Mouse (Mus musculus) stomach, postnatal 0 days (tissue): ENCODE results near the gene Smarca2. TPM values are rescaled to one million over a fixed set of nuclear protein-coding genes. Genes with fewer than 3 reads are reported as not detected.

Experiments
- ATAC-seq: fragments of 200-750 bp; cut with Nextera tagmentation; 2 replicates; pipeline ENCODE4 v1.8.0; 2017; ENCODE audit not compliant: low FRiP score, low TSS enrichment
- DNase-seq: peaks from one replicate; pipeline ENCODE4 v3.0.0-alpha.2; 2016; ENCODE audit warnings: low spot score
- H3K27ac ChIP-seq: fragments of 300-500 bp; sonication (generic); replicated peaks from 2 replicates; pipeline ENCODE4 v1.5.1; 2014; ENCODE audit warnings: mild to moderate bottlenecking, control low read depth
- H3K27me3 ChIP-seq: fragments of 300-500 bp; sonication (generic); 2 replicates; pipeline ENCODE4 v1.6.1; 2014; ENCODE audit warnings: low read length; ENCODE audit not compliant: control insufficient read depth, insufficient read depth
- H3K36me3 ChIP-seq: fragments of 300-500 bp; sonication (generic); 2 replicates; pipeline ENCODE4 v1.6.1; 2014; ENCODE audit warnings: low read length, mixed read lengths; ENCODE audit not compliant: control insufficient read depth, insufficient read depth
- H3K4me1 ChIP-seq: fragments of 300-500 bp; sonication (generic); replicated peaks from 2 replicates; pipeline ENCODE4 v1.6.1; 2014; ENCODE audit warnings: antibody characterized with exemption; ENCODE audit not compliant: control insufficient read depth, insufficient read depth
- H3K4me2 ChIP-seq: fragments of 300-500 bp; sonication (generic); replicated peaks from 2 replicates; pipeline ENCODE4 v1.6.1; 2014; ENCODE audit warnings: low read depth, mild to moderate bottlenecking, control low read depth, moderate library complexity
- H3K4me3 ChIP-seq: fragments of 300-500 bp; sonication (generic); 2 replicates; pipeline ENCODE4 v1.5.1; 2014; ENCODE audit warnings: low read depth, low read length, control low read depth
- H3K9ac ChIP-seq: fragments of 300-500 bp; sonication (generic); 2 replicates; pipeline ENCODE4 v1.6.1; 2014; ENCODE audit warnings: mild to moderate bottlenecking, low read length, control low read depth, mixed read lengths
- H3K9me3 ChIP-seq: fragments of 300-500 bp; sonication (generic); 2 replicates; pipeline ENCODE4 v1.6.1; 2016; ENCODE audit warnings: low read length; ENCODE audit not compliant: control insufficient read depth
- CTCF ChIP-seq: IDR thresholded peaks from 2 replicates; pipeline ENCODE4 v1.5.1; 2016; ENCODE audit warnings: antibody characterized with exemption, low read depth, mild to moderate bottlenecking, moderate library complexity
- EP300 ChIP-seq: optimal IDR thresholded peaks from 2 replicates; pipeline ENCODE3; 2016; ENCODE audit warnings: antibody characterized with exemption
- WGBS: fragments of 180-500 bp; shearing (Covaris S2); extraction: QIAGEN DNeasy Blood & Tissue Kit; methylation state at CpG from one replicate; pipeline ENCODE4 v1.1.7; 2014; 5-methylcytosine and 5-hydroxymethylcytosine counted together
- polyA plus RNA-seq: library from polyadenylated mRNA; unstranded; fragments of >200 nt; fragmentation: Nextera tagmentation; extraction: Ambion mirVana; gene quantifications from 2 replicates; pipeline ENCODE4 v1.2.1, GENCODE M21; 2015

Smarca2 gene
- polyA plus RNA-seq, 1 experiment from 2014 or later, result 21.3 TPM

DNA sequence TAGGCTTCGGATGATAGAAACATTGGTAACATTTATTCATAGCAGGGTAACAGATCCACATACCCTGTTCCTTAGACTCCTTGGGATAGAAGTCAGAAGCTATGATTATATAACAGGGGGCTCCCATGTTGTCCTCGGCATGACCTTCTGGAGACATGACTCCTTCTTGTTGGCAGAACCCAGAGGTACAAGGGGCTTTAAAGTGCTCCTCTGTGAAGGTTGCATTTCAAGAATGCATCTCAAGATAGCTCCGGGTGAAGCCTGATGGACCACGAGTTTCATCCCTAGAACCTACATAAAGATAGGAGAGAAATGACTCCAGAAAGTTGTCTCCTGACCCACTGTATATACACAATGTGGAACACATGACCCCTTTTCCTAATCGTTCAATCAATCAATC is 27.4 kb downstream of the Smarca2 start:
- no peak overlapping the region for H3K4me2 ChIP-seq
- DNase-seq, result no peak
- no peak overlapping the region for H3K9ac ChIP-seq
- H3K27ac ChIP-seq, result no peak overlapping the region
- H3K36me3 ChIP-seq, result peaks cover 9% of the 10 kb centered on the region; the same call in 1 of the 2 replicates
- H3K4me3 ChIP-seq, result no peak overlapping the region
- WGBS, result 85% methylated on average over 5 of the region's 5 CpGs
- no peak for TF ChIP-seq CTCF
- TF ChIP-seq EP300, result no peak
- no peaks in the 10 kb centered on the region for H3K27me3 ChIP-seq
- H3K4me1 ChIP-seq, result no peaks in the 10 kb centered on the region
- no peaks in the 10 kb centered on the region for H3K9me3 ChIP-seq
- no peak for ATAC-seq

DNA sequence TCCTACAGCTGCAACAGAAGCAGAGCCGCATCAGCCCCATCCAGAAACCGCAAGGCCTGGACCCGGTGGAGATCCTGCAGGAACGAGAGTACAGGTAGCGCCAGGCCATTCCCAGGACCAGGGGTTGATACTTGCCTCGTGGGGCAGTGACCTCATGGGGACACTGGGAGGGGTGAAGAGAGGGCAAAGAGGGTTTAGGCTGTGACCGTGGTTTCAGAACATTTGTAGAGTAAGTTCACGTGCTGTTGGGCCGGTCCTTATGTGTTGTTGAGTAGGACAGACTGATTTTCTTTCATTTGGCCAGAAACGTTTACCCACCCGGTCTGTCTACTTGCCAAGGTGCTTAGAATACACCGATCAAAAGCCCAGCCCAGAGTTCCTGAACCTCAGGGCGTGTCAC is 35.7 kb downstream of the Smarca2 start:
- no peaks in the 10 kb centered on the region for H3K4me1 ChIP-seq
- no peaks in the 10 kb centered on the region for H3K9me3 ChIP-seq
- H3K27ac ChIP-seq, result no peak overlapping the region
- no peak overlapping the region for H3K9ac ChIP-seq
- 73% methylated on average over 13 of the region's 13 CpGs for WGBS
- TF ChIP-seq EP300 (no peak), CTCF (no peak)
- no peak overlapping the region for H3K4me3 ChIP-seq
- H3K36me3 ChIP-seq, result peaks cover 9% of the 10 kb centered on the region; the same call in 1 of the 2 replicates
- no peak for ATAC-seq
- no peaks in the 10 kb centered on the region for H3K27me3 ChIP-seq
- no peak for DNase-seq
- no peak overlapping the region for H3K4me2 ChIP-seq

DNA sequence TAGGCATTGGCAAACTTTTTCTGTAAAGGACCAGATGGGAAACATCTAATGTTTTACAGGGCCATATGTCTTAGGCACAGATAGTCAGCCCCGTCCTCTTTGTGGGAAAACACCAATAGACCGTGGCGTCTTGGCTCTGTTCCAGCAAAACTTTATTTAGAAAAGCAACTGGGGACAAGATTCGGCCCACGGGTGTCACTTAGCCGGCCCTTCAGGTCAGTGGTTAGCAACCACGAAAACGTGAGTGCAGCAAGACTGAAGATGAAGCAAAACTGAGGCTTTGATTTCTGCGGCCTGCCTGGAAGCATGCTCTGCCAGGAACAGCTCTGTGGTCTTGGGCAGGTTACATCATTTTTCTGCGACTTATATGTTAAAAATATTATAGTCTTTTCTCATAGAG is 36.4 kb downstream of the Smarca2 start:
- no peak for DNase-seq
- Histone ChIP-seq H3K4me3 (no peak overlapping the region), H3K27me3 (no peaks in the 10 kb centered on the region), H3K4me1 (no peaks in the 10 kb centered on the region), H3K9ac (no peak overlapping the region), H3K9me3 (no peaks in the 10 kb centered on the region), H3K36me3 (peaks cover 11% of the 10 kb centered on the region; the same call in 1 of the 2 replicates), H3K4me2 (no peak overlapping the region), H3K27ac (no peak overlapping the region)
- TF ChIP-seq CTCF, result no peak
- TF ChIP-seq EP300, result no peak
- 71% methylated on average over 10 of the region's 10 CpGs for WGBS
- no peak for ATAC-seq

DNA sequence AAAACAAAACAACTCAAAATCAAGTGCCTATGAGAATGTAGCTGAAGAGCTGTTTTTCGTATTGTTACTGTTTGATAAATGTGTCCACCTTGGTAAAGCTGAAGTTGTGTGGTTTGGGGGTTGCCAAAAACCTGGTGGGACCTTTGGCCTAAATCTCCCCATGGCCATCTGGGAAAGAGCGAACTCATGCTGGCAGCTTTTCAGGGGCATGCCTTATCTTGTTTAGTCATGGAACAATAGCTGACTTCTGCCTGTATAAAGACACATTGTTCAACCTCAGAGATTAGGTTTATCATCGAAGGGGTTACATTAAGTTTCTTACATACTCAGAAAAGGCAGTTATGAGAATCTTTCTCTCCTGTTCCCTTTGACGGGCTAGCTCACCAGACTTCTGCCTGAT is 38.2 kb downstream of the Smarca2 start:
- Histone ChIP-seq H3K4me3 (no peak overlapping the region), H3K36me3 (peaks cover 17% of the 10 kb centered on the region), H3K9ac (no peak overlapping the region), H3K9me3 (no peaks in the 10 kb centered on the region), H3K27me3 (no peaks in the 10 kb centered on the region), H3K27ac (no peak overlapping the region), H3K4me2 (no peak overlapping the region), H3K4me1 (no peaks in the 10 kb centered on the region)
- TF ChIP-seq CTCF (no peak), EP300 (no peak)
- DNase-seq (no peak), ATAC-seq (no peak)
- WGBS, result 57% methylated on average over 4 of the region's 4 CpGs

DNA sequence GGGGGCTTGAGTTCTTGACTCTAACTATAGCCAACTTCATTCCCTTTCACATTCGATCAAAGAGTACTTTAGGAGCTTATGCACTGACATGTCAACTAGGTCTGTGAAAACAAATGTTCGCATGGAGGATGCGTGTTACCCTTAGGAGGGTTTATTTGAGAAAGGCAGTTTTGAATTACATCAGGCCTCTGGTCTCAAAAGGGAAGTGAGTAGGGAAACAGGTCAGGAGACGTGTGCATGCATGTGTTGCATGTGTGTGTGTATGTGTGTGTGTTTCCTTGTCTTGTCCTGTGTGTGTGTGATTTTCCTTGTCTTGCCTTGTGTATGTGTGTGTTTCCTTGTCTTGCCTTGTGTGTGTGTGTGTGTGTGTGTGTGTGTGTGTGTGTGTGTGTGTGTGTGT is 39.1 kb downstream of the Smarca2 start:
- no peak overlapping the region for H3K9ac ChIP-seq
- no peak overlapping the region for H3K4me3 ChIP-seq
- H3K27ac ChIP-seq, result no peak overlapping the region
- no peak for TF ChIP-seq CTCF
- no peak for TF ChIP-seq EP300
- peaks cover 20% of the 10 kb centered on the region for H3K36me3 ChIP-seq
- H3K9me3 ChIP-seq, result no peaks in the 10 kb centered on the region
- no peaks in the 10 kb centered on the region for H3K4me1 ChIP-seq
- H3K27me3 ChIP-seq, result no peaks in the 10 kb centered on the region
- 60% methylated on average over 4 of the region's 4 CpGs for WGBS
- ATAC-seq (no peak), DNase-seq (no peak)
- no peak overlapping the region for H3K4me2 ChIP-seq

DNA sequence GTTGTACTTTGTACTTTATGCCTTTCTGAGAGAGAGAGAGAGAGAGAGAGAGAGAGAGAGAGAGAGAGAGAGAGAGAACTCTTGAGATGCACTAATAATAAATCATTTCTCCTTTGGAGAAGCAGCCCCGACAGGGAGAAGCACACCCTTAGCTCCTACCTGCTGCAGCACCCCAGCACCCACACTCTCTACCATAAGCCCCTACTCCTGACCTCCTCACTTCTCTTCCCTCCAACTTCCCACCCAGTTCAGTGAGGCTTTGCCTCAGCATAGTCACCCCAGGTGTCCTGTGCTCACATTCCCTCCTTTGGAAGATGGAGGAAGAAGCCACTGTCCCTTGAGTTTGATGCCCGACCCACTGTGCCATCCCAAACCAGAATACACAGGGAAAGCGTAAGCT is 40.2 kb downstream of the Smarca2 start:
- Histone ChIP-seq H3K9me3 (no peaks in the 10 kb centered on the region), H3K27me3 (no peaks in the 10 kb centered on the region), H3K4me2 (no peak overlapping the region), H3K4me1 (no peaks in the 10 kb centered on the region), H3K9ac (no peak overlapping the region), H3K27ac (no peak overlapping the region), H3K36me3 (peaks cover 25% of the 10 kb centered on the region), H3K4me3 (no peak overlapping the region)
- ATAC-seq, result no peak
- TF ChIP-seq EP300, result no peak
- TF ChIP-seq CTCF, result no peak
- WGBS, result 80% methylated on average over 3 of the region's 3 CpGs
- DNase-seq, result no peak
